Mouse (Mus musculus): ENCODE results near the gene Iqgap3.
A peak's percentile ranks its signal among the peaks of the same experiment; 100 is the strongest.

Gene Iqgap3

GRCm38 (mm10) chr3:88097666-88098065 is 15.9 kb downstream of the Iqgap3 start:
- no peak for DNase-seq

GRCm38 (mm10) chr3:88100251-88100650 is 18.5 kb downstream of the Iqgap3 start:
- no peak for DNase-seq

- no peak for DNase-seq
Measured at GRCm38 (mm10) chr3:88101736-88102135, 20.0 kb downstream of the Iqgap3 start.

GRCm38 (mm10) chr3:88102196-88102595 is 20.4 kb downstream of the Iqgap3 start:
- peak in 1 of 2 experiments; percentile 58 for DNase-seq

- DNase-seq = peak; percentile 47 to 48
Measured at GRCm38 (mm10) chr3:88102611-88103010, 20.8 kb downstream of the Iqgap3 start.

GRCm38 (mm10) chr3:88106126-88106525 is 24.4 kb downstream of the Iqgap3 start:
- DNase-seq = no peak

- no peak for DNase-seq
Measured at GRCm38 (mm10) chr3:88109126-88109525, 27.4 kb downstream of the Iqgap3 start.

- no peak for DNase-seq
Measured at GRCm38 (mm10) chr3:88114396-88114795, 32.6 kb downstream of the Iqgap3 start.

- no peak for DNase-seq
Measured at GRCm38 (mm10) chr3:88120117-88120651, 38.4 kb downstream of the Iqgap3 start.

GRCm38 (mm10) chr3:88121164-88122131 is 39.7 kb downstream of the Iqgap3 start:
- no peak for DNase-seq

- DNase-seq = no peak
Measured at GRCm38 (mm10) chr3:88125195-88125594, 43.4 kb downstream of the Iqgap3 start.

- DNase-seq = no peak
Measured at GRCm38 (mm10) chr3:88126181-88126580, 44.4 kb downstream of the Iqgap3 start.

- no peak for DNase-seq
Measured at GRCm38 (mm10) chr3:88127636-88128035, 45.9 kb downstream of the Iqgap3 start.

GRCm38 (mm10) chr3:88128056-88128455 is 46.3 kb downstream of the Iqgap3 start:
- DNase-seq = no peak

- DNase-seq = no peak
Measured at GRCm38 (mm10) chr3:88129006-88129405, 47.2 kb downstream of the Iqgap3 start.

GRCm38 (mm10) chr3:88131071-88131470 is 49.3 kb downstream of the Iqgap3 start:
- peak in 1 of 2 experiments; percentile 24 for DNase-seq

GRCm38 (mm10) chr3:88132492-88132891 is 50.7 kb downstream of the Iqgap3 start:
- DNase-seq = peak in 1 of 2 experiments; percentile 38

GRCm38 (mm10) chr3:88133187-88133771 is 51.5 kb downstream of the Iqgap3 start:
- no peak for DNase-seq

- no peak for DNase-seq
Measured at GRCm38 (mm10) chr3:88136346-88136745, 54.6 kb downstream of the Iqgap3 start.

GRCm38 (mm10) chr3:88136945-88137494 is 55.2 kb downstream of the Iqgap3 start:
- DNase-seq = no peak

GRCm38 (mm10) chr3:88137821-88138220 is 56.0 kb downstream of the Iqgap3 start:
- no peak for DNase-seq

GRCm38 (mm10) chr3:88138336-88139242 is 56.8 kb downstream of the Iqgap3 start:
- peak; percentile 96 to 98 for DNase-seq

Data from kidney, postnatal 36 days (tissue).